Mouse (Mus musculus): Measurements from ENCODE around the gene Prkcg.

DNA sequence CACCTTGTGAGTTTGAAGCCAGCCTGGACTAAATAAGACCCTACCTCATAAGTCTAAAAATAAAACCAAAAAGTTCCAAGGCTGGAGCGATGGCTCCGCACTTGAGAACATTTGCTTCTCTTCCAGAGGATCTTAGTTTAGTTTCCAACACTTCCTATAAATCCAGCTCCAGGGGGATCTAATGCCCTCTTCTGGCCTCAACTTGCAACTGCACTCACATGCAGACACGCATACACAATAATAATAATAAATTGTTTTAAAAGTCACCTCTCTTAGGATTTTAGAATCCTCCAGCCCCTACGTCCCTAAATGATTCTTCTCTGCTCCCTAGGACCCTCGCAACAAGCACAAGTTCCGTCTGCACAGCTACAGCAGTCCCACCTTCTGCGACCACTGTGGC, 21.3 kb downstream of the Prkcg start:
- TF ChIP-seq CTCF (IDR thresholded peaks at IDR 0.05; ENCODE audit: control insufficient read depth, insufficient read depth, insufficient replicate concordance, low read depth, low read length), result no peak
- TF ChIP-seq POLR2A (IDR thresholded peaks at IDR 0.05; ENCODE audit: control insufficient read depth, low read depth, low read length), result no peak

All from testis, adult 2 months (tissue).